Mouse (Mus musculus): ENCODE measurements at regions not wholly inside any gene's neighbourhood (a gene's known extent, or its start where the extent isn't known, plus 50 kb on each side); places are given as distances from the start of the nearest gene placed in this dataset.

DNA sequence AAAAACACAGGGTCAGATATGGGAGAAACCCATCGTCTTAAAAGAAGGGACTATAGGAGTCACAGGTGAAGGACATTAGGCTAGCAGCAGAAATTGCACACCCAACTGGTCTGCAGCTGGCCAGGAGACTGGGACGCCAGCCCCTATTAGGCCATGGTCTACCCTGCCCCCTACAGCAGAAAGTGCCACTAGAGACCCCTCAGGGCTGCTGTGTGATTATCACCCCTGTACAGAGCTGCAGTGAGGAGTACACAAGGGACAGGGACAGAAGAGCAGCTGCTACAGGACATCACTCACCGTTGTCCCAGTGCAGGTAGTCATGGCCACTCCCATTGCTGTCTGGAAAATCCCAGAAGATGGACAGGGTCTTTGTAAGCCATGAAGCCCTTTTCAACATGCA is 157.9 kb upstream of the Agap1 start:
- no peaks in the 10 kb centered on the region for H3K36me3 ChIP-seq (ENCODE audit: control insufficient read depth, insufficient read depth, low read length, poor library complexity, severe bottlenecking)
- TF ChIP-seq POLR2A (IDR thresholded peaks at IDR 0.05; ENCODE audit: insufficient read depth, low read length): no peak
- no peak for TF ChIP-seq EP300 (IDR thresholded peaks at IDR 0.05; ENCODE audit: insufficient read depth, low read depth, low read length)
- TF ChIP-seq CTCF (IDR thresholded peaks at IDR 0.05; ENCODE audit: low read depth, low read length): no peak
- no peaks in the 10 kb centered on the region for H3K27me3 ChIP-seq (ENCODE audit: control insufficient read depth, insufficient read depth, low read length, poor library complexity, severe bottlenecking)
- no peaks in the 10 kb centered on the region for H3K9me3 ChIP-seq (replicated peaks; ENCODE audit: control insufficient read depth, insufficient read depth, low read length, poor library complexity, severe bottlenecking)
- no peak overlapping the region for H3K27ac ChIP-seq (ENCODE audit: insufficient read depth, low read length)
- H3K4me1 ChIP-seq (ENCODE audit: control insufficient read depth, insufficient read depth, low read length): no peaks in the 10 kb centered on the region
- H3K9ac ChIP-seq (ENCODE audit: low read depth, poor library complexity, severe bottlenecking): no peak overlapping the region
- no peak overlapping the region for H3K4me3 ChIP-seq (ENCODE audit: low read depth, low read length)

DNA sequence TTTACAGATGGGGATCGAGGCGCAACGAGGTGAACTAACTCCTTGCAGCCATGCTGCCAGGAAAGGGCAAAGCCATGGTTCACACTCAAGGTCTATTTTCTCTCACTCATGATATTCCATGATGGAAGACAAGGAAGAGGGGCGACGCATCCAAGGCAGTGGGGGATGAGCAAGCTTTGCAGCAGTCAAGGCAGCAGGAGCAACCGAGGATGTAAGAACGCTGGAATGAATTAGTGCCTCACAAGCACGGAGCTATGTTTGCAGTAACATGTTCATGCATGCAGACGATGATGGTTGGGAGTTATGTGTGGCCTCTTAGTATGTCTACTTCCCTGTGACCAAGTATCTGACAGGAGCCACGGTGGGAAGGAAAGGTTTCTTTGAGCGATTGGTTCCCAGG is 156.8 kb upstream of the Agap1 start:
- no peaks in the 10 kb centered on the region for H3K27me3 ChIP-seq (ENCODE audit: control insufficient read depth, insufficient read depth, low read length, poor library complexity, severe bottlenecking)
- no peak overlapping the region for H3K4me3 ChIP-seq (ENCODE audit: low read depth, low read length)
- no peaks in the 10 kb centered on the region for H3K4me1 ChIP-seq (ENCODE audit: control insufficient read depth, insufficient read depth, low read length)
- no peak overlapping the region for H3K27ac ChIP-seq (ENCODE audit: insufficient read depth, low read length)
- TF ChIP-seq EP300 (IDR thresholded peaks at IDR 0.05; ENCODE audit: insufficient read depth, low read depth, low read length): no peak
- H3K36me3 ChIP-seq (ENCODE audit: control insufficient read depth, insufficient read depth, low read length, poor library complexity, severe bottlenecking): no peaks in the 10 kb centered on the region
- H3K9ac ChIP-seq (ENCODE audit: low read depth, poor library complexity, severe bottlenecking): no peak overlapping the region
- no peaks in the 10 kb centered on the region for H3K9me3 ChIP-seq (replicated peaks; ENCODE audit: control insufficient read depth, insufficient read depth, low read length, poor library complexity, severe bottlenecking)

DNA sequence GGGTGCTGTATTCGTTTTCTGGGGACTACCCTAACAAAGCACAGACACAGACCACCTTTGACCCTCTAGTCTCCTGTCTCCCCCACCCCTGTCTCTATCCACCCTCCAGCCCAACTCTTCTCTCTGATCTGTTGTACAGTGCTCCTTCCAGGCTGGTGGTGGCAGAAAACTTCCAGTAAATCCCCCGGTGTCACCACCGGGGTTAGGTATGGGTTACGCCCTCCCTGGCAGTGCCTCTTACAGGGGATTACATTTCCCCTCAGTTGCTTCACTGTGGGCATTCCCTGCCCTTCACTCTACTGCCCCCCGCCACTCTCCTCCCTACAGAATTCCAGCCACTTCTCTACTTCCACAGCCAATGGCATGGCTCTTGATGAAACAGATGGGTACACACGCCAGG is 153.5 kb upstream of the Agap1 start:
- no peak overlapping the region for H3K4me3 ChIP-seq (ENCODE audit: low read depth, low read length)
- no peaks in the 10 kb centered on the region for H3K36me3 ChIP-seq (ENCODE audit: control insufficient read depth, insufficient read depth, low read length, poor library complexity, severe bottlenecking)
- H3K4me1 ChIP-seq (ENCODE audit: control insufficient read depth, insufficient read depth, low read length): no peaks in the 10 kb centered on the region
- no peaks in the 10 kb centered on the region for H3K27me3 ChIP-seq (ENCODE audit: control insufficient read depth, insufficient read depth, low read length, poor library complexity, severe bottlenecking)
- no peak overlapping the region for H3K27ac ChIP-seq (ENCODE audit: insufficient read depth, low read length)
- TF ChIP-seq EP300 (IDR thresholded peaks at IDR 0.05; ENCODE audit: insufficient read depth, low read depth, low read length) (no peak), POLR2A (IDR thresholded peaks at IDR 0.05; ENCODE audit: insufficient read depth, low read length) (no peak), CTCF (IDR thresholded peaks at IDR 0.05; ENCODE audit: low read depth, low read length) (no peak)
- no peak overlapping the region for H3K9ac ChIP-seq (ENCODE audit: low read depth, poor library complexity, severe bottlenecking)
- no peaks in the 10 kb centered on the region for H3K9me3 ChIP-seq (replicated peaks; ENCODE audit: control insufficient read depth, insufficient read depth, low read length, poor library complexity, severe bottlenecking)

DNA sequence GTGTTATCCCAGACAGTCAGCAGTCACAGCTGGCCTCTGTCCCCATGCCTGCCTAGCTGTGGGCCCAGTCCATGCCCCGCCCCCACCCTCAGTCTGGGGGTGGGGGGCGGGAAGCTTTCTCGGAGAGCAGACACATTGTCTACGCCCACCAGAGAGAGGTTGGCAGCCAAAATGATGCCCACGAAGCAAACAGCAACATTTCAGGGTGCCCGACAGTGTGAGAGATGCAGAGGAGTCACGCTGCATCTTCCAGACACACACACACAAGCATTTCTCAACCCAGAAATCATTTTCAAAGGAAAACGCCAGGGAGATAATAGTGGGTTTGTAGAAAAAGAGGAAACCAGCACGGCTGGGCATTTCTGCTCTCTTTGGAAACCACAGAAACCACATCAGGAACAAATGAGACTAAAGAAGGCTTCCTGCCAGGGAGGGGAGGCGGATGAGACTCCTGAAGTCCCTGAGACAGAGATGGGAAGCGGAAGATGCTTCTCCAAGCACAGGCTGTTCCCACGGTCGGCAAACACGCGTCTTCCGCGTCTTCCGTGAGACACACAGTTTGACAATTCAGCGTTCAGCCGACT is 152.1 kb upstream of the Agap1 start:
- Histone ChIP-seq H3K36me3 (ENCODE audit: control insufficient read depth, insufficient read depth, low read length, poor library complexity, severe bottlenecking) (no peaks in the 10 kb centered on the region), H3K9me3 (replicated peaks; ENCODE audit: control insufficient read depth, insufficient read depth, low read length, poor library complexity, severe bottlenecking) (no peaks in the 10 kb centered on the region), H3K4me3 (ENCODE audit: low read depth, low read length) (peak overlapping the region; percentile 19), H3K27me3 (ENCODE audit: control insufficient read depth, insufficient read depth, low read length, poor library complexity, severe bottlenecking) (no peaks in the 10 kb centered on the region), H3K27ac (ENCODE audit: insufficient read depth, low read length) (no peak overlapping the region), H3K4me1 (ENCODE audit: control insufficient read depth, insufficient read depth, low read length) (no peaks in the 10 kb centered on the region), H3K9ac (ENCODE audit: low read depth, poor library complexity, severe bottlenecking) (no peak overlapping the region)
- TF ChIP-seq EP300 (IDR thresholded peaks at IDR 0.05; ENCODE audit: insufficient read depth, low read depth, low read length): no peak
- no peak for TF ChIP-seq POLR2A (IDR thresholded peaks at IDR 0.05; ENCODE audit: insufficient read depth, low read length)
- no peak for TF ChIP-seq CTCF (IDR thresholded peaks at IDR 0.05; ENCODE audit: low read depth, low read length)

DNA sequence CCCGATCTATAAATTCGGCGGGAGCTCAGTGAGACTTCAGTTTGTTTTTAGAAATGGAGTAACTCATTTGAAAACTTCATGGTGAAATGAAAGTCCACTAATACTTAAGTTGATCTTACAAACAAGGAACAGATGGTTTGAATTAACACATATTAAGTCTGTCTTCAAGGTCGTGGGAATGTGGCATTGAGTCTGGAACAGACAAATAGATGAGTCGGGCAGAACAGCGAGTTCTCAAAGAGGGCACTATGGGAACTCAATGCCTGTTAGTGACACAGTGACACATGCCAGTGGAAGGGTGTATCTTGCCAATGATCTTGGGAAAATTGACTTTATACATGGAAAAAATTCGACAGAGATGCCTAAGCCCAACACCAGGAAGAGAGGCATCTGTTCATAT is 149.4 kb upstream of the Agap1 start:
- Histone ChIP-seq H3K36me3 (ENCODE audit: control insufficient read depth, insufficient read depth, low read length, poor library complexity, severe bottlenecking) (no peaks in the 10 kb centered on the region), H3K9ac (ENCODE audit: low read depth, poor library complexity, severe bottlenecking) (no peak overlapping the region), H3K4me3 (ENCODE audit: low read depth, low read length) (no peak overlapping the region), H3K27me3 (ENCODE audit: control insufficient read depth, insufficient read depth, low read length, poor library complexity, severe bottlenecking) (no peaks in the 10 kb centered on the region), H3K4me1 (ENCODE audit: control insufficient read depth, insufficient read depth, low read length) (no peaks in the 10 kb centered on the region), H3K9me3 (replicated peaks; ENCODE audit: control insufficient read depth, insufficient read depth, low read length, poor library complexity, severe bottlenecking) (no peaks in the 10 kb centered on the region), H3K27ac (ENCODE audit: insufficient read depth, low read length) (no peak overlapping the region)
- TF ChIP-seq CTCF (IDR thresholded peaks at IDR 0.05; ENCODE audit: low read depth, low read length): no peak
- TF ChIP-seq EP300 (IDR thresholded peaks at IDR 0.05; ENCODE audit: insufficient read depth, low read depth, low read length): no peak
- no peak for TF ChIP-seq POLR2A (IDR thresholded peaks at IDR 0.05; ENCODE audit: insufficient read depth, low read length)

DNA sequence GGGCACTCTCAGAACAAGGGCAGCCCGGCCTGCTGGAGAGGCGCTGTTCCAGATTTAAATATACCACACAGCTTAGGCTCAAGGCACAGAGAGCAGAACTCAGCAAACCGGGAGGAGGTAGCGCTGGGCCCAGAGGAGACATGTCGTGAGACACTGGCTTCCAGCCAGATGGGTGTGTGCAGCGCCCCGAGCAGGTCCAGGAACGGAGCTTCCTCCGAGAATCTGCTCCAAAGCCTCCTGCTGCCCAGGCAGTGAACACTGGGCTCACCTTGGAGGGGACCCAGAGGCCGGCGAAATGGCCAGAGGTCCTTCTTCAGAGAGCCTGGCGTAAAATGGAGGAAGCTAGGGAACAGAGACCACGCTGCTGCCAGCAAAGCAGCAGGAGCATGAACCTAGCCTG is 145.8 kb upstream of the Agap1 start:
- TF ChIP-seq POLR2A (IDR thresholded peaks at IDR 0.05; ENCODE audit: insufficient read depth, low read length) (no peak), EP300 (IDR thresholded peaks at IDR 0.05; ENCODE audit: insufficient read depth, low read depth, low read length) (no peak), CTCF (IDR thresholded peaks at IDR 0.05; ENCODE audit: low read depth, low read length) (no peak)
- Histone ChIP-seq H3K27me3 (ENCODE audit: control insufficient read depth, insufficient read depth, low read length, poor library complexity, severe bottlenecking) (no peaks in the 10 kb centered on the region), H3K36me3 (ENCODE audit: control insufficient read depth, insufficient read depth, low read length, poor library complexity, severe bottlenecking) (no peaks in the 10 kb centered on the region), H3K9me3 (replicated peaks; ENCODE audit: control insufficient read depth, insufficient read depth, low read length, poor library complexity, severe bottlenecking) (no peaks in the 10 kb centered on the region), H3K4me3 (ENCODE audit: low read depth, low read length) (no peak overlapping the region), H3K9ac (ENCODE audit: low read depth, poor library complexity, severe bottlenecking) (no peak overlapping the region), H3K27ac (ENCODE audit: insufficient read depth, low read length) (no peak overlapping the region), H3K4me1 (ENCODE audit: control insufficient read depth, insufficient read depth, low read length) (no peaks in the 10 kb centered on the region)

All from ES-Bruce4 (cell line).